Mouse (Mus musculus): Measurements from ENCODE around the gene Rps11.

GRCm38 (mm10) chr7:45076501-45076900 is 47.7 kb downstream of the Rps11 start:
- TF ChIP-seq CTCF (IDR thresholded peaks at IDR 0.05; ENCODE audit: insufficient read depth, low read length) (no peak), POLR2A (IDR thresholded peaks at IDR 0.05; ENCODE audit: borderline replicate concordance, extremely low read depth, low read depth, low read length) (no peak)
